Mouse (Mus musculus) layer of hippocampus, adult 11-12 months (tissue): Measurements from ENCODE around the gene Gm17078.
"Not testable (repeated sequence)": the region's sequence is repeated elsewhere in the genome, so short reads cannot be mapped to it uniquely, and the experiment has no call there.

ENCODE experiments used
- DNase-seq: peaks from one replicate; pipeline ENCODE4 v3.0.0; 2022; ENCODE audit warnings: low spot score

Gm17078 gene

DNA sequence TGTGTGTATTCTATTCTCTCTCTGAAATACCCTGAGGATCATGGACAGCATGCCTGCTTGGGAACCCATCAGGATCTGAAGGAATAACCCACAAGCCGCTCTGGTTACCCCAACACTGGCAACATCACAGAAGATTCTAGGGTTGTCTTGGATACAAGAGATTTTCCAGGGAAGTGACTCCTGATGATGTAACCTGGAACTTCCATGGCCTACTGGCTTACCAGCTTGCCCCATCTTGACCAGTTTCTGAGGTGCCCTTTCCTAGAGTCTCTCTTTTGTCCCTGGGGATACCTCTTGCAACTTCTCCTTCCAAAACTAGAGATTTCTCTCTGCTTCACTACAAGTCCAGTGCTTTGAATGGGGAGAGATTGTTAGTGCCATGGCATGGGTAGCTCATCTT is at the start of gene Gm17078:
Gm17078 (minus strand) TSS at position 101 of the 400 bp plus-strand sequence.
- no peak for DNase-seq

DNA sequence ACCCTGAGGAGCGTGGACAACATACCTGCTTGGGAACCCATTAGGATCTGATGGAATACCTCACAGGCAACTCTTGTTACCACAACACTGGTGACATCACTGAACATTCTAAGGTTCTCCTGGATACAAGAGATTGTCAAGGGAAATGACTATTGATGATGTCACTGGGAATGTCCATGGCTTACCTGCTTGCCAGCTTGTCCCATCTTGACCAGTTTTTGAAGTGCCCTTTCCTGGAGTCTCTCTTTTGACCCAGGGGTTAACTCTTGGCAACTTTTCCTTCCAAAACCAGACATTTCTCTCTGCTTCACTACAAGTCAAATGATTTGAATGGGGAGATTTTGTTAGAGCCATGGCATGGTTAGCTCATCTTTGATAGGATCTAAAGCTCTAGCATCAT is 24.5 kb upstream of the Gm17078 start, which contains the start of gene Gm4181:
Gm4181 (minus strand) TSS at position 101 of the 400 bp plus-strand sequence.
- DNase-seq, result not testable (repeated sequence)

DNA sequence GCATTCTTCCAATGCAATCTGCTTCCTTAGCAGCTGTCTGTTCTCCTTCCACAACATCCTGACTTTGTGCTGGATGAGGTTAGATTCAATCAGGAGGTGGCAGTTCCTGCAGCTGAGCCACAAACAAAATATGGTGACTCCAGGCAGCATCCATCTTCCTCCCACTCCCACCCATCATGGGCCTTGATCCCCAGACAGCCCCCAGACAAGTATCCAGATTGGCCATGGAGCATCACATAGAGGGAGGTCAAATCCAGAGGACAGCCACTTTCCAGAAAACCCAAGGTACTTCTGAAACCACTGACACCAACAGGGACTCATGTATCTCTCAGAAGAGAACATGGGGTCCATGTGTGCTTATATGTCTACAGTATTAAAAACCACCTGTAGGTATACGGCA is 21.3 kb upstream of the Gm17078 start:
- peak; percentile 15 for DNase-seq

DNA sequence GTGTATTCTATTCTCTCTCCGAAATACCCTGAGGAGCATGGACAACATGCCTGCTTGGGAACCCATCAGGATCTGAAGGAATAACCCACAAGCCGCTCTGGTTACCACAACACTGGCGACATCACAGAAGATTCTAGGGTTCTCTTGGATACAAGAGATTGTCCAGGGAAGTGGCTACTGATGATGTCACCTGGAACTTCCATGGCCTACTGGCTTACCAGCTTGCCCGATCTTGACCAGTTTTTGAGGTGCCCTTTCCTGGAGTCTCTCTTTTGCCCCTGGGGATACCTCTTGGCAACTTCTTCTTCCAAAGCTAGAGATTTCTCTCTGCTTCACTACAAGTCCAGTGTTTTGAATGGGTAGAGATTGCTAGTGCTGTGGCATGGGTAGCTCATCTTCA is 19.1 kb downstream of the Gm17078 start, which contains the start of gene Gm17174:
Gm17174 (minus strand) TSS at position 101 of the 400 bp plus-strand sequence.
- not testable (repeated sequence) for DNase-seq

DNA sequence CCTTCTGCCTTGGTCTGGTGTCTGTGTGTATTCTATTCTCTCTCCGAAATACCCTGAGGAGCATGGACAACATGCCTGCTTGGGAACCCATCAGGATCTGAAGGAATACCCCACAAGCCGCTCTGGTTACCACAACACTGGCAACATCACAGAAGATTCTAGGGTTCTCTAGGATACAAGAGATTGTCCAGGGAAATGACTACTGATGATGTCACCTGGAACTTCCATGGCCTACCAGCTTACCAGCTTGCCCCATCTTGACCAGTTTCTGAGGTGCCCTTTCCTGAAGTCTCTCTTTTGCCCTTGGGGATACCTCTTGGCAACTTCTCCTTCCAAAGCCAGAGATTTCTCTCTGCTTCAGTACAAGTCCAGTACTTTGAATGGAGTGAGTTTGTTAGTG is 37.1 kb downstream of the Gm17078 start, which contains the start of gene Gm17175:
Gm17175 (minus strand) TSS at position 101 of the 400 bp plus-strand sequence.
- not testable (repeated sequence) for DNase-seq
